Mouse (Mus musculus): ENCODE data around the gene Ncmap.

The Ncmap gene

GRCm38 (mm10) chr4:135352326-135353065 is 45.5 kb downstream of the Ncmap start:
- peak; percentile 38 for DNase-seq (ENCODE audit: low spot score)

GRCm38 (mm10) chr4:135337376-135337942 is 60.6 kb downstream of the Ncmap start:
- no peak for DNase-seq (ENCODE audit: low spot score)

- no peak for DNase-seq (ENCODE audit: low spot score)
Observed at GRCm38 (mm10) chr4:135336023-135336357, 62.0 kb downstream of the Ncmap start.

GRCm38 (mm10) chr4:135335327-135336022 is 62.6 kb downstream of the Ncmap start:
- no peak for DNase-seq (ENCODE audit: low spot score)

GRCm38 (mm10) chr4:135326469-135326868 is 71.6 kb downstream of the Ncmap start:
- no peak for DNase-seq (ENCODE audit: low spot score)

- DNase-seq (ENCODE audit: low spot score): peak; percentile 36
Observed at GRCm38 (mm10) chr4:135326046-135326445, 72.0 kb downstream of the Ncmap start.

- no peak for DNase-seq (ENCODE audit: low spot score)
Observed at GRCm38 (mm10) chr4:135323021-135323420, 75.0 kb downstream of the Ncmap start.
